Mouse (Mus musculus) brain, embryonic 14.5 days (tissue): ENCODE data around the gene Btbd35f11. TPM values are rescaled to one million over a fixed set of nuclear protein-coding genes. Genes with fewer than 3 reads are reported as not detected.
"Not testable (repeated sequence)": the region's sequence is repeated elsewhere in the genome, so short reads cannot be mapped to it uniquely, and the experiment has no call there.

Experiments
- DNase-seq: peaks from one replicate; pipeline ENCODE4 v3.0.0-alpha.2; 2011; ENCODE audit warnings: low read depth
- polyA plus RNA-seq: library from polyadenylated mRNA; depleted of rRNA; stranded (reverse); fragments of >200 nt; gene quantifications from 2 replicates; pipeline ENCODE4 v1.2.3, GENCODE M21; 2012; rRNA removed

Gene Btbd35f11
- not detected in 2 replicates for polyA plus RNA-seq

DNA sequence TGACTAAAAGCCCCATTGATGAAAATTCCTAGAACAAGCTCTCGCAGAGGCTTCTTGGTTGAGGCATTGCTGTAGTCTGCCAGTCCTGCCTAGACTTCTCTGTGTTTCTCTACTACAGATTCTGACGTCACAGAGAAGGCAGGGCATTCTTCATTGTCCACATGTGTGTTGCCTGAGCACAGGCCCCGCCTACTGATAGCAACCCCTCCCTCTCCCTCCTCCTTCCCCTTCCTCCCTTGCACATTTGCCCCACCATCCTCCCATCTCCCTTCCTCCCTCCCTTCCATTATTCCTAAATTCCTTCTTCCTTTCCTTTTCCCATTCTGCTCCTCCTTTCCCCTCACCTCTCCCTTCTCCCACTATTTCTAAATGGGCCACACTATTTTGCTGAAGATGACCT lies at the start of gene Btbd35f11:
Btbd35f11 (minus strand) TSS at position 101 of the 400 bp plus-strand sequence.
- not testable (repeated sequence) for DNase-seq

DNA sequence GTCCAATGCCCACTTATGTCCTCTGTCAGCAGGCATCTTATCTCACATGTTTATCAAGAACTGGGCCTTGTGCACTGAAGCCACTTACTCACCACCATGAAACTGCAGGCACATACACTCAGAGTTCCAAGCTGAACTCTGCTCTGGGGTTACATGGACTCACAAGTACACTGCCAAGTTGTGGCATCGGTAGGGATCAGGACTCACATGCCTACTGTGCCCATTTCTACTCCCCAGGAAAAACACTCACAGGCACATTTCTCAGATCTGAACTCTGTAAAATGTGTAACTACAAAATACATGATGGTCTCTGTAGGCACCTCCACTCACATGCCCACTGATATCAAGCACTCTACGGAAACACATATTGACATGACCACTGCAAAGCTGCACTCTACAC lies 33.5 kb downstream of the Btbd35f11 start:
- DNase-seq, result not testable (repeated sequence)

Other genes with a start within 250 kb of the Btbd35f11 start
- gene Btbd35f24, start 247.9 kb downstream of the Btbd35f11 start, polyA plus RNA-seq, result not detected in 2 replicates